Mouse (Mus musculus): Measurements from ENCODE around the gene Cdc6.
"Not testable (repeated sequence)": the region's sequence is repeated elsewhere in the genome, so short reads cannot be mapped to it uniquely, and the experiment has no call there.

GRCm38 (mm10) chr11:98933847-98934246 lies 26.2 kb downstream of the Cdc6 start:
- TF ChIP-seq CTCF (IDR thresholded peaks at IDR 0.05; ENCODE audit: extremely low read depth, insufficient read depth, insufficient read length, insufficient replicate concordance); POLR2A (IDR thresholded peaks at IDR 0.05; ENCODE audit: low read depth, low read length): not testable (repeated sequence)
